Mouse (Mus musculus): ENCODE data around the gene Cdk11b. TPM values are rescaled to one million over a fixed set of nuclear protein-coding genes. Genes with fewer than 3 reads are reported as not detected.
"Not testable (repeated sequence)": the region's sequence is repeated elsewhere in the genome, so short reads cannot be mapped to it uniquely, and the experiment has no call there.

The Cdk11b gene
- polyA plus RNA-seq, 1 experiment from 2014 or later = 71.2 TPM

- Histone ChIP-seq H3K9ac (replicated peaks; ENCODE audit: low read length) (no peak overlapping the region), H3K9me3 (replicated peaks; ENCODE audit: control insufficient read depth, low read length) (no peaks in the 10 kb centered on the region), H3K4me1 (ENCODE audit: control insufficient read depth, insufficient read depth, low read length) (no peaks in the 10 kb centered on the region), H3K4me3 (ENCODE audit: low read depth, low read length) (no peak overlapping the region), H3K4me2 (ENCODE audit: low read depth, low read length) (no peak overlapping the region), H3K27ac (replicated peaks; ENCODE audit: low read depth, low read length) (no peak overlapping the region), H3K27me3 (ENCODE audit: control insufficient read depth, insufficient read depth, low read length) (no peaks in the 10 kb centered on the region), H3K36me3 (replicated peaks; ENCODE audit: control insufficient read depth, insufficient read depth, low read depth, low read length) (peaks cover 2% of the 10 kb centered on the region; the same call in 1 of the 2 replicates)
- ATAC-seq (replicated peaks; ENCODE audit: insufficient number of reproducible peaks, low FRiP score, low TSS enrichment, low read depth) (no peak), DNase-seq (ENCODE audit: low spot score) (no peak)
- WGBS = 94% methylated on average over 3 of the region's 3 CpGs
Measured at GRCm38 (mm10) chr4:155611860-155612259, 12.8 kb upstream of the Cdk11b start.

DNA sequence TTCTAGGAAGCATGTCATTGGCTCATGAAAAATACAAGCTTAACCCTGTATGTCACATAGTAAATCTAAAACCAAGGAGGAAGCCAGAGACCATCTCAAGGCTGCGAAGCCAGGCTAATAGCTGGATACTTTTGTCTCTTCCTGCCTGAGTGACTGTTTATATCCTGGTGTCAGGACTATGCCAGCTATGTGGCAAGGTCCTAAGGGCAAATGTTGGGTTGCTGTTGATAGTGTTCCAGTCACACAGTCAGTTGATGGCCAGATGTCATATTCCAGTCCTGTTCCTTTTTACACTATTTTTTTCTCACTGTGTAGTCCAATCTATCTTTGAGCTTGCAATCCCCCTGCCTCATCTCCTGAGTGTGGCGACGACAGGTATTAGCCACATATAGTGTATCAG is 11.4 kb upstream of the Cdk11b start:
- Histone ChIP-seq H3K4me2 (ENCODE audit: low read depth, low read length) (no peak overlapping the region), H3K9ac (replicated peaks; ENCODE audit: low read length) (no peak overlapping the region), H3K9me3 (replicated peaks; ENCODE audit: control insufficient read depth, low read length) (no peaks in the 10 kb centered on the region), H3K27ac (replicated peaks; ENCODE audit: low read depth, low read length) (no peak overlapping the region), H3K4me1 (ENCODE audit: control insufficient read depth, insufficient read depth, low read length) (no peaks in the 10 kb centered on the region), H3K4me3 (ENCODE audit: low read depth, low read length) (no peak overlapping the region), H3K36me3 (replicated peaks; ENCODE audit: control insufficient read depth, insufficient read depth, low read depth, low read length) (peaks cover 2% of the 10 kb centered on the region), H3K27me3 (ENCODE audit: control insufficient read depth, insufficient read depth, low read length) (no peaks in the 10 kb centered on the region)
- DNase-seq (ENCODE audit: low spot score) = no peak
- ATAC-seq (replicated peaks; ENCODE audit: insufficient number of reproducible peaks, low FRiP score, low TSS enrichment, low read depth) = no peak
- 98% methylated on average over 3 of the region's 3 CpGs for WGBS

DNA sequence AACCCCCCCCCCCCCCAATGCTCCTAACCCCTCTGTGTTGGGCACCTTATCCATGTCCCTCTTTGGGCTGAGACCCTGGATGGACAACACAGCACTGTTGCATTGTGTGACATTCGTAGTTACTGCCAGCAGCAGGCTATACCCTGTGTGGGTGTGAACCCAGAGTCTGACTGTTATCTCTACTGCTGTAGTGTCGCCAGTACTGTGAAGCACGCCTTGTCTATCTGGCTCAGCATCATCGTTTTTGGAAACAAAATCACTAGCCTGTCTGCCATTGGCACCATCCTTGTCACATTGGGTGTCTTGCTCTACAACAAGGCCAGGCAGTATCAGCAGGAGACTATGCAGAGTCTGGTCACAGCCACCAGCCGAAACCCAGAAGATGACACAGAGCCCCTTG is 6.3 kb upstream of the Cdk11b start:
- Histone ChIP-seq H3K9ac (replicated peaks; ENCODE audit: low read length) (no peak overlapping the region), H3K4me1 (ENCODE audit: control insufficient read depth, insufficient read depth, low read length) (no peaks in the 10 kb centered on the region), H3K27ac (replicated peaks; ENCODE audit: low read depth, low read length) (no peak overlapping the region), H3K4me3 (ENCODE audit: low read depth, low read length) (no peak overlapping the region), H3K27me3 (ENCODE audit: control insufficient read depth, insufficient read depth, low read length) (no peaks in the 10 kb centered on the region), H3K4me2 (ENCODE audit: low read depth, low read length) (no peak overlapping the region), H3K9me3 (replicated peaks; ENCODE audit: control insufficient read depth, low read length) (no peaks in the 10 kb centered on the region), H3K36me3 (replicated peaks; ENCODE audit: control insufficient read depth, insufficient read depth, low read depth, low read length) (peaks cover 8% of the 10 kb centered on the region)
- DNase-seq (ENCODE audit: low spot score) = no peak
- WGBS = 92% methylated on average over 5 of the region's 5 CpGs
- ATAC-seq (replicated peaks; ENCODE audit: insufficient number of reproducible peaks, low FRiP score, low TSS enrichment, low read depth) = no peak

DNA sequence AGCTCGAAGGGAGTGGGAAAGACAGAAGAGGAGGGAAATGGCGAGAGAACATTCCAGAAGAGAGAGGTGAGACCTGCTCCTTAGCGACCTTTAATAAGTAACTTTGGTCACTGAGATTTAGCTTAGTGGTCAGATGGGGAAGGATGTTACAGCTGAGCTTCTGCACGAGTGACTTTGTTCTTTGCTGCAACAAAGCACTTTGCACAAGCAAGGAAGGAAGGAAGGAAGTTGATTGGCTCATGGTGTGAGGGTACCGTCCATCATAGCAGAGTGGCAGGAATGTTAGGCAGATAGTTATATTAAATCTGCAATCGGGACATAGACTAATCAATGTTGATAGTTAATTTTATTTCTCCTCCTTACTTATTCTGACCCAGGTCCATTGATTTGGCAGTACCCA is 5.6 kb downstream of the Cdk11b start:
- H3K27me3 ChIP-seq (ENCODE audit: control insufficient read depth, insufficient read depth, low read length) = no peaks in the 10 kb centered on the region
- H3K27ac ChIP-seq (replicated peaks; ENCODE audit: low read depth, low read length) = no peak overlapping the region
- H3K9me3 ChIP-seq (replicated peaks; ENCODE audit: control insufficient read depth, low read length) = no peaks in the 10 kb centered on the region
- H3K4me2 ChIP-seq (ENCODE audit: low read depth, low read length) = no peak overlapping the region
- DNase-seq (ENCODE audit: low spot score) = no peak
- 91% methylated on average over 6 of the region's 6 CpGs for WGBS
- ATAC-seq (replicated peaks; ENCODE audit: insufficient number of reproducible peaks, low FRiP score, low TSS enrichment, low read depth) = no peak
- no peaks in the 10 kb centered on the region for H3K4me1 ChIP-seq (ENCODE audit: control insufficient read depth, insufficient read depth, low read length)
- H3K36me3 ChIP-seq (replicated peaks; ENCODE audit: control insufficient read depth, insufficient read depth, low read depth, low read length) = peaks cover 9% of the 10 kb centered on the region
- no peak overlapping the region for H3K4me3 ChIP-seq (ENCODE audit: low read depth, low read length)
- no peak overlapping the region for H3K9ac ChIP-seq (replicated peaks; ENCODE audit: low read length)

DNA sequence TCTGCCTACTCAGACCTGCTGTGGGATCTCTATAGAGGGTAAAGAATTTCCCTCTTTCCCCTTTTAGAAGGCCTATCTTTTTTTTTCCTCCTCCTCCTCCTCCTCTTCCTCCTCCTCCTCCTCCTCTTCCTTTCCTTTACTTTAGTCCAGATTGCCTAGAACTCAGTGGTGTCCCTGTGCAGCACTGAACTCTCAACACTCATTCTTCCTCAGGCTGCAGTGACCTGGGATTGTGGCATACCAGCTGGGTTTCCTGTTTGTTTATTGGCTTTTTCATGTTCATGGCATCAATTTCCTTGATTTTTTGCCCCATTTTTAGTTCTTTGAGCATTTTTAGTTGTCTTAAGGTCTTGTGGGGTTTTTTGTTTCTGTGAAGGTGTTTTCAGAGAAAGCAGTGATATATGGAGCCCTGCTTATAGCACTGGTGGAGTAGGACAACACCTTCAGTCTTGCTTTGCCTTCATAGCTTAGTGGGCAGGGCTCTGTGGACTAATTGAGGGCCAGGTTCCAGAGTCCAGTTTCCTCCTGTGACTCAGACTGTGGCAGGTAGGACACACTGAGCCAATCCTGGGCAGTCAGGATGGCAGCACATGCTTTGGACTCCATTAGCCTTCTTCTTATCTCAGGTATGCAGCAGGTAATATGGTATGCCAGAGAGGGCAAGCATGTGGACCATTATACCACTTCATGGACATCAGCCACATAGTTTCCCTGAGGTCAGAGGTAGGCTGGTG is 11.3 kb downstream of the Cdk11b start:
- ATAC-seq (replicated peaks; ENCODE audit: insufficient number of reproducible peaks, low FRiP score, low TSS enrichment, low read depth) (no peak), DNase-seq (ENCODE audit: low spot score) (no peak)
- Histone ChIP-seq H3K4me2 (ENCODE audit: low read depth, low read length) (no peak overlapping the region), H3K9me3 (replicated peaks; ENCODE audit: control insufficient read depth, low read length) (no peaks in the 10 kb centered on the region), H3K36me3 (replicated peaks; ENCODE audit: control insufficient read depth, insufficient read depth, low read depth, low read length) (peaks cover 15% of the 10 kb centered on the region), H3K27me3 (ENCODE audit: control insufficient read depth, insufficient read depth, low read length) (no peaks in the 10 kb centered on the region), H3K27ac (replicated peaks; ENCODE audit: low read depth, low read length) (no peak overlapping the region), H3K4me1 (ENCODE audit: control insufficient read depth, insufficient read depth, low read length) (no peaks in the 10 kb centered on the region), H3K4me3 (ENCODE audit: low read depth, low read length) (no peak overlapping the region), H3K9ac (replicated peaks; ENCODE audit: low read length) (no peak overlapping the region)

- Histone ChIP-seq H3K36me3 (replicated peaks; ENCODE audit: control insufficient read depth, insufficient read depth, low read depth, low read length) (peaks cover 15% of the 10 kb centered on the region), H3K9me3 (replicated peaks; ENCODE audit: control insufficient read depth, low read length) (no peaks in the 10 kb centered on the region), H3K4me1 (ENCODE audit: control insufficient read depth, insufficient read depth, low read length) (no peaks in the 10 kb centered on the region), H3K4me2 (ENCODE audit: low read depth, low read length) (no peak overlapping the region), H3K9ac (replicated peaks; ENCODE audit: low read length) (no peak overlapping the region), H3K27ac (replicated peaks; ENCODE audit: low read depth, low read length) (no peak overlapping the region), H3K4me3 (ENCODE audit: low read depth, low read length) (no peak overlapping the region), H3K27me3 (ENCODE audit: control insufficient read depth, insufficient read depth, low read length) (no peaks in the 10 kb centered on the region)
- 93% methylated on average over 1 of the region's 1 CpGs for WGBS
- DNase-seq (ENCODE audit: low spot score) (no peak), ATAC-seq (replicated peaks; ENCODE audit: insufficient number of reproducible peaks, low FRiP score, low TSS enrichment, low read depth) (no peak)
Measured at GRCm38 (mm10) chr4:155643531-155643930, 18.9 kb downstream of the Cdk11b start.

DNA sequence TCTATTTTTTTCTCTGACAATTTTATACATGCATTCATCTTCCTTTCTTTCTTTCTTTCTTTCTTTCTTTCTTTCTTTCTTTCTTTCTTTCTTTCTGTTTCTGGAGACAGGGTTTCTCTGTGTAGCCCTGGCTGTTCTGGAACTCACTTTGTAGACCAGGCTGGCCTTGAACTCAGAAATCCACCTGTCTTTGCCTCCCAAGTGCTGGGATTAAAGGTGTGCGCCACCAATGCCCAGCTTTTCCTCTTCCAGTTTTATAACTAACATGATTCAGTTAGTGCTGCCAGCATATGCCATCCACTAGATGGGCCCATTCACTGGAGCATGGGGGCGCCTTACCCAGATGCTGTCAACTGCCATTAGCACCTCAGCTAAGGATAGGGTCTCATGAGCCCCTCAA is 20.7 kb downstream of the Cdk11b start, which contains the start of gene Gm10563:
Gm10563 (minus strand) TSS at position 101 of the 400 bp plus-strand sequence.
- not testable (repeated sequence) for H3K4me1 ChIP-seq (ENCODE audit: control insufficient read depth, insufficient read depth, low read length); H3K4me3 ChIP-seq (ENCODE audit: low read depth, low read length); DNase-seq (ENCODE audit: low spot score); H3K4me2 ChIP-seq (ENCODE audit: low read depth, low read length); ATAC-seq (replicated peaks; ENCODE audit: insufficient number of reproducible peaks, low FRiP score, low TSS enrichment, low read depth); H3K27me3 ChIP-seq (ENCODE audit: control insufficient read depth, insufficient read depth, low read length); H3K9ac ChIP-seq (replicated peaks; ENCODE audit: low read length); H3K9me3 ChIP-seq (replicated peaks; ENCODE audit: control insufficient read depth, low read length); H3K27ac ChIP-seq (replicated peaks; ENCODE audit: low read depth, low read length)
- 92% methylated on average over 2 of the region's 2 CpGs for WGBS
- H3K36me3 ChIP-seq (replicated peaks; ENCODE audit: control insufficient read depth, insufficient read depth, low read depth, low read length) = peaks cover 18% of the 10 kb centered on the region

DNA sequence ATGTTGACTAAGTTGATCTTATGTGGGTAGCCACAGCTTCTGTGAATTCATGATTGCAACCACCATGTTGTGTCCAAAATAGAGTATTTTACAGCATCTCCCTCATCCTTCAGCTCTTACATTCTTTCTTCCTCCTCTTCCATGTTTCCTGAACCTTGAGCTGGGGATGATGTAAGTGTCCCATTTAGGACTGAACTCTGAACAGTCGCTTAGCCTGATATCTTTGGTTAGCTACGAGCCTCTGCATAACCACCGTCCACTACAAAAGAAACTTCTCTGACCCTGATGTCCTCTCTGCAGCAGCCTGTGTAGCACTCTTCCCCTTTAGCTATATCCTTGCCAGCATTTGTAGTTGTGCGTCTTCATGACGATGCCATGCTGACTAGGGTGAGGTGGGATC is 21.1 kb downstream of the Cdk11b start:
- DNase-seq (ENCODE audit: low spot score) (no peak), ATAC-seq (replicated peaks; ENCODE audit: insufficient number of reproducible peaks, low FRiP score, low TSS enrichment, low read depth) (no peak)
- WGBS = 96% methylated on average over 5 of the region's 5 CpGs
- no peak overlapping the region for H3K4me2 ChIP-seq (ENCODE audit: low read depth, low read length)
- no peaks in the 10 kb centered on the region for H3K27me3 ChIP-seq (ENCODE audit: control insufficient read depth, insufficient read depth, low read length)
- no peaks in the 10 kb centered on the region for H3K4me1 ChIP-seq (ENCODE audit: control insufficient read depth, insufficient read depth, low read length)
- no peak overlapping the region for H3K27ac ChIP-seq (replicated peaks; ENCODE audit: low read depth, low read length)
- H3K4me3 ChIP-seq (ENCODE audit: low read depth, low read length) = no peak overlapping the region
- peaks cover 20% of the 10 kb centered on the region for H3K36me3 ChIP-seq (replicated peaks; ENCODE audit: control insufficient read depth, insufficient read depth, low read depth, low read length)
- H3K9ac ChIP-seq (replicated peaks; ENCODE audit: low read length) = no peak overlapping the region
- no peaks in the 10 kb centered on the region for H3K9me3 ChIP-seq (replicated peaks; ENCODE audit: control insufficient read depth, low read length)

Measured in embryonic facial prominence, embryonic 11.5 days (tissue).